Mouse (Mus musculus): Measurements from ENCODE around the gene Stpg4. TPM values are rescaled to one million over a fixed set of nuclear protein-coding genes. Genes with fewer than 3 reads are reported as not detected.

Stpg4 gene
- polyA plus RNA-seq, 1 experiment from 2014 or later: not detected

DNA sequence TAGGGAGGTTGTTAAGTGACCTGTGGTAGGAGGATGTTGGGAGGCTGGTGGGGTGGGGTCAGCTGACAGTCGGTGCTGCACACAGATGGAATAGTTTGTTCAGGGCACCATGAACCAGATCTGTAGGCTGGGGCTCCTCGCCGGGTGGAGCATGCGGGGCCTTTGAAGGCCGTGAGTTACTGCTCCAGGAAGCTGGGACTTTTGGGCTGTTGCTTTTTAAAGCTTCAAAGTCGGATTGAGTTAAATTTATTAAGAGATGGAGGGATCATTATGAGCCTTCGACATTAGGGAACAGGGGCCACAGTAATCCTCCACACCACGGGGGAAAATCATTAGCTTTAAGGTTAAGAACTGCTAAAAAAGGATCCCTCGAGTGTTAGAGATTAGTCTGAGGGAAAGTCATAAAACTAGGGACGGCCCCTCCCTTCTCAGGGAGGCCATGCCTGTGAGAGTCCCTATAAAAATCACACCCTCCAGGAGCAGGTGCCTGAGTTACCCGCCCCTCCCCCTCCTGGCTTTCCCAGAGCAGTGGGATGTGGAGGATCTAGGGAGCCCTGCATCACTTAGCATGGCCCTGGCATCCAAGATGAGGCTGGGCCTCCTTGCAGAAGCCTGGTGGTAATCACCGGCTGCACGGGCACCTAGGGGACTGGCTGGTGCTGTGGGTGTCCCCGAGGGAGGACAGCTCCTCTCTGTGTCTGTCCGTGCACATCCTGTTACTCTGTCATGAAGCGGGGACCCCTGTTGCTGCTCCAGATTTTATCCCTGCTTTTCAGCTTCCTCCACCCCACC is 75.2 kb downstream of the Stpg4 start:
- H3K9ac ChIP-seq (ENCODE audit: low read length): peak overlapping the region; percentile 65
- no peaks in the 10 kb centered on the region for H3K27me3 ChIP-seq (ENCODE audit: control insufficient read depth, insufficient read depth, low read length)
- peak overlapping the region; percentile 89 for H3K27ac ChIP-seq (ENCODE audit: low read length)

DNA sequence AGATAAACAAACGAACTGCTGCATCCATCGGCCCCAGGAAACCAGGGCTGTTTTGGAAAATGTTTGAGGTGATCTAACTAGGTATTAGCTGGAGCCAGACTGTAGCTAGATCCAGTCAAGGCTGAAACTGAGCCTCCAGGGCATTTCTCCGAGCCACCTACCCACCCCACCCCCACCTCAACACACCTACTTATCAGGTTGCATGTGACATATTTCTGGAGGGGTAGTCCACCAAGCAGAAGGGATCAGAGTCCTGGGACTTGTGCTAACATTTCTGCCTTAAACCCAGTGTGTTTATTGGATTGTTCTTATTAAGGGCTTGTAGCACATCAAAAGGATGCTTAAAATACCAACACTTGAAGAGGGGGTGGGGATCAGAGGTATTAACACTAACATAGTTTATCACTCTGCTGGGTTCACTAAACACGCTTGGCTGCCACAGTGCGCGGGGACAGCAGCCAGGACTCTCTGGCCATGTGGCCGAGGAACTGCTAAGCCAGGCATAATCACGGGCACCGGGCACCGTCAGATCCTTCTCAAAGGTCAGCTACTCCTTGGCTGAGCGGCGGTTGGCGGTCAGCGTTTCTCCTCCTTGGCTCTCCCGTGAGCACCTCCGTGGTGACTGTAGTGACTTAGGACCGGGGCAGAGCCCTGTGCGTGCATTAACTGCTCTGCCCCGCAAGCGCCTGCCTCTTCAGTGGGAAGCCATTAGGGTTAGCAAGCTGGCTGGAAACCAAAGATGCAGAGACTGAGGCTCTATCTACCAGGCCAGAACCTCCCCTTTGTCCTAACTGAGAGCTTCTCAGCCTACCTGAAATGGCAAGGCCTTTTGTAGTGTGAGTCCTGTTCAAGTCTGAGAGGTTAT is 76.1 kb downstream of the Stpg4 start:
- no peaks in the 10 kb centered on the region for H3K36me3 ChIP-seq (ENCODE audit: control insufficient read depth, insufficient read depth)
- peak overlapping the region; percentile 89 for H3K27ac ChIP-seq (ENCODE audit: low read length)
- 24% methylated on average over 20 of the region's 20 CpGs for WGBS
- peak overlapping the region; percentile 48 for H3K4me2 ChIP-seq (ENCODE audit: low read depth, low read length)
- ATAC-seq (replicated peaks; ENCODE audit: extremely low read depth, insufficient read depth, low FRiP score): peak; percentile 72
- peak overlapping the region; percentile 65 for H3K9ac ChIP-seq (ENCODE audit: low read length)
- H3K27me3 ChIP-seq (ENCODE audit: control insufficient read depth, insufficient read depth, low read length): no peaks in the 10 kb centered on the region
- H3K4me1 ChIP-seq (ENCODE audit: control insufficient read depth, insufficient read depth, low read length): peaks cover 28% of the 10 kb centered on the region
- H3K9me3 ChIP-seq (replicated peaks; ENCODE audit: control insufficient read depth, low read length): no peaks in the 10 kb centered on the region
- H3K4me3 ChIP-seq (ENCODE audit: low read length): peak overlapping the region; percentile 9

More for the DNA sequence above, 75.2 kb downstream of the Stpg4 start:
- Histone ChIP-seq H3K4me3 (ENCODE audit: low read length) (peak overlapping the region; percentile 9; the same call in 1 of the 2 replicates), H3K36me3 (ENCODE audit: control insufficient read depth, insufficient read depth) (no peaks in the 10 kb centered on the region), H3K9me3 (replicated peaks; ENCODE audit: control insufficient read depth, low read length) (no peaks in the 10 kb centered on the region), H3K4me1 (ENCODE audit: control insufficient read depth, insufficient read depth, low read length) (peaks cover 28% of the 10 kb centered on the region), H3K4me2 (ENCODE audit: low read depth, low read length) (peak overlapping the region; percentile 48; the same call in 1 of the 2 replicates)
- 57% methylated on average over 16 of the region's 16 CpGs for WGBS
- no peak for ATAC-seq (replicated peaks; ENCODE audit: extremely low read depth, insufficient read depth, low FRiP score)

GRCm38 (mm10) chr17:87350471-87351240 is 76.9 kb downstream of the Stpg4 start:
- 0 out of 2 replicates have a peak overlapping the region, but pooled peaks have one; percentile 15 for H3K4me2 ChIP-seq (ENCODE audit: low read depth, low read length)
- ATAC-seq (replicated peaks; ENCODE audit: extremely low read depth, insufficient read depth, low FRiP score): peak; percentile 17; the same call in 1 of the 2 replicates
- 0 out of 2 replicates have a peak overlapping the region, but pooled peaks have one; percentile 33 for H3K9ac ChIP-seq (ENCODE audit: low read length)

GRCm38 (mm10) chr17:87349575-87349974 is 78.0 kb downstream of the Stpg4 start:
- no peak for ATAC-seq (replicated peaks; ENCODE audit: extremely low read depth, insufficient read depth, low FRiP score)
- 92% methylated on average over 9 of the region's 9 CpGs for WGBS

More at GRCm38 (mm10) chr17:87350471-87351240, 76.9 kb downstream of the Stpg4 start:
- Histone ChIP-seq H3K27ac (ENCODE audit: low read length) (peak overlapping the region; percentile 89), H3K4me3 (ENCODE audit: low read length) (no peak overlapping the region), H3K27me3 (ENCODE audit: control insufficient read depth, insufficient read depth, low read length) (no peaks in the 10 kb centered on the region), H3K4me1 (ENCODE audit: control insufficient read depth, insufficient read depth, low read length) (peaks cover 28% of the 10 kb centered on the region), H3K36me3 (ENCODE audit: control insufficient read depth, insufficient read depth) (no peaks in the 10 kb centered on the region), H3K9me3 (replicated peaks; ENCODE audit: control insufficient read depth, low read length) (no peaks in the 10 kb centered on the region)
- WGBS: 53% methylated on average over 13 of the region's 13 CpGs

GRCm38 (mm10) chr17:87349069-87349468 is 78.5 kb downstream of the Stpg4 start:
- H3K36me3 ChIP-seq (ENCODE audit: control insufficient read depth, insufficient read depth): no peaks in the 10 kb centered on the region
- no peaks in the 10 kb centered on the region for H3K27me3 ChIP-seq (ENCODE audit: control insufficient read depth, insufficient read depth, low read length)
- H3K4me3 ChIP-seq (ENCODE audit: low read length): no peak overlapping the region
- no peaks in the 10 kb centered on the region for H3K9me3 ChIP-seq (replicated peaks; ENCODE audit: control insufficient read depth, low read length)
- ATAC-seq (replicated peaks; ENCODE audit: extremely low read depth, insufficient read depth, low FRiP score): no peak
- WGBS: 40% methylated on average over 9 of the region's 9 CpGs
- H3K4me1 ChIP-seq (ENCODE audit: control insufficient read depth, insufficient read depth, low read length): peaks cover 28% of the 10 kb centered on the region
- no peak overlapping the region for H3K27ac ChIP-seq (ENCODE audit: low read length)
- no peak overlapping the region for H3K9ac ChIP-seq (ENCODE audit: low read length)
- no peak overlapping the region for H3K4me2 ChIP-seq (ENCODE audit: low read depth, low read length)

More at GRCm38 (mm10) chr17:87349575-87349974, 78.0 kb downstream of the Stpg4 start:
- Histone ChIP-seq H3K9me3 (replicated peaks; ENCODE audit: control insufficient read depth, low read length) (no peaks in the 10 kb centered on the region), H3K4me2 (ENCODE audit: low read depth, low read length) (no peak overlapping the region), H3K27me3 (ENCODE audit: control insufficient read depth, insufficient read depth, low read length) (no peaks in the 10 kb centered on the region), H3K4me1 (ENCODE audit: control insufficient read depth, insufficient read depth, low read length) (peaks cover 28% of the 10 kb centered on the region), H3K9ac (ENCODE audit: low read length) (no peak overlapping the region), H3K36me3 (ENCODE audit: control insufficient read depth, insufficient read depth) (no peaks in the 10 kb centered on the region), H3K27ac (ENCODE audit: low read length) (no peak overlapping the region), H3K4me3 (ENCODE audit: low read length) (no peak overlapping the region)

DNA sequence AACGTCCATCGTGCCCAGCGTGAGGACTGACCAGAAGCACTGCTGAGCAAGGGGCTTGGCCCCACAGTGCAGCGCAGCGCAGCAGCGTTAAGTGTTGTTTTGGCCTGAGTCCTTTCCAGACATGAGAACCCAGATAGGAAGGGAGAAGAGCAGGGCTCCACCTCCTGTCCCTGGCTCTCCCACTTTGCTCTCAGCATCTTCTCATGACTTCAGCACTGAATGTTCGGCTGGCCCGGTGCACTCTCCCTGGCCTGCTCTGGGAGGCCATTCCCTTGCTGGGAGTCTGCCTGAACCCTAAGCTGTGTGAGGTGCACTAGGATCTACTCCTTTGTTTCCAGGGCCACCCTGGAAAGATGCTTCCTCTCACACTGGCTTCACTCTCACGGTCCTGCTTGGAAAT is 79.2 kb downstream of the Stpg4 start:
- Histone ChIP-seq H3K9ac (ENCODE audit: low read length) (no peak overlapping the region), H3K4me2 (ENCODE audit: low read depth, low read length) (no peak overlapping the region), H3K9me3 (replicated peaks; ENCODE audit: control insufficient read depth, low read length) (no peaks in the 10 kb centered on the region), H3K36me3 (ENCODE audit: control insufficient read depth, insufficient read depth) (no peaks in the 10 kb centered on the region), H3K27me3 (ENCODE audit: control insufficient read depth, insufficient read depth, low read length) (no peaks in the 10 kb centered on the region), H3K4me3 (ENCODE audit: low read length) (no peak overlapping the region), H3K4me1 (ENCODE audit: control insufficient read depth, insufficient read depth, low read length) (peaks cover 28% of the 10 kb centered on the region), H3K27ac (ENCODE audit: low read length) (no peak overlapping the region)
- WGBS: 37% methylated on average over 9 of the region's 9 CpGs
- no peak for ATAC-seq (replicated peaks; ENCODE audit: extremely low read depth, insufficient read depth, low FRiP score)

GRCm38 (mm10) chr17:87345252-87345593 is 82.3 kb downstream of the Stpg4 start:
- Histone ChIP-seq H3K4me2 (ENCODE audit: low read depth, low read length) (no peak overlapping the region), H3K9me3 (replicated peaks; ENCODE audit: control insufficient read depth, low read length) (no peaks in the 10 kb centered on the region), H3K27me3 (ENCODE audit: control insufficient read depth, insufficient read depth, low read length) (no peaks in the 10 kb centered on the region), H3K27ac (ENCODE audit: low read length) (no peak overlapping the region), H3K9ac (ENCODE audit: low read length) (no peak overlapping the region), H3K36me3 (ENCODE audit: control insufficient read depth, insufficient read depth) (no peaks in the 10 kb centered on the region), H3K4me3 (ENCODE audit: low read length) (no peak overlapping the region), H3K4me1 (ENCODE audit: control insufficient read depth, insufficient read depth, low read length) (peaks cover under 1% of the 10 kb centered on the region; the same call in 1 of the 2 replicates)
- no peak for ATAC-seq (replicated peaks; ENCODE audit: extremely low read depth, insufficient read depth, low FRiP score)
- 59% methylated on average over 4 of the region's 4 CpGs for WGBS

- H3K36me3 ChIP-seq (ENCODE audit: control insufficient read depth, insufficient read depth): no peaks in the 10 kb centered on the region
- H3K27ac ChIP-seq (ENCODE audit: low read length): no peak overlapping the region
- no peak overlapping the region for H3K9ac ChIP-seq (ENCODE audit: low read length)
- no peak overlapping the region for H3K4me3 ChIP-seq (ENCODE audit: low read length)
- no peak overlapping the region for H3K4me2 ChIP-seq (ENCODE audit: low read depth, low read length)
- H3K9me3 ChIP-seq (replicated peaks; ENCODE audit: control insufficient read depth, low read length): no peaks in the 10 kb centered on the region
- H3K4me1 ChIP-seq (ENCODE audit: control insufficient read depth, insufficient read depth, low read length): no peaks in the 10 kb centered on the region
- 70% methylated on average over 18 of the region's 18 CpGs for WGBS
- ATAC-seq (replicated peaks; ENCODE audit: extremely low read depth, insufficient read depth, low FRiP score): 0 out of 2 replicates have a peak, but pooled peaks have one; percentile 39
- H3K27me3 ChIP-seq (ENCODE audit: control insufficient read depth, insufficient read depth, low read length): no peaks in the 10 kb centered on the region
These were observed 82.9 kb downstream of the Stpg4 start for GRCm38 (mm10) chr17:87344441-87345251.

Data from heart, embryonic 16.5 days (tissue).